Mouse (Mus musculus) gastrocnemius, adult 18-20 months (tissue): Measurements from ENCODE around the gene Mrto4. TPM values are rescaled to one million over a fixed set of nuclear protein-coding genes. Genes with fewer than 3 reads are reported as not detected.

Experiments used
- microRNA-seq: library from miRNA; unstranded; fragments of <30 nt; microRNA quantifications from one replicate; pipeline ENCODE4 v1.2.0, GENCODE M21; 2021
- total RNA-seq, 2 experiments: library from RNA; stranded (reverse); gene quantifications; 2 replicates each; pipeline ENCODE4 v1.2.3; 2021

Mrto4 gene
- total RNA-seq, 2 experiments from 2014 or later = 30.5 to 31.4 TPM

Small RNA genes within 50 kb of the gene (microRNA-seq; reads per million reads assigned to microRNA genes)
- not detected for gene Gm24245
- not detected for gene Gm25732

Other genes with a start within 250 kb of the Mrto4 start
- gene Minos1, start 221.5 kb downstream of the Mrto4 start, total RNA-seq = 100 to 1,000 TPM; 310 to 342 TPM
- 100 to 1,000 TPM; 416 to 422 TPM for gene Capzb, start 159.7 kb downstream of the Mrto4 start, total RNA-seq
- gene Pqlc2, start 41.9 kb downstream of the Mrto4 start, total RNA-seq = 1 to 10 TPM; 5.6 to 7.8 TPM
- gene Akr7a5, start 41.8 kb downstream of the Mrto4 start, total RNA-seq = 10 to 100 TPM; 32.5 to 34.9 TPM
- gene Emc1, start within 50 bp of the Mrto4 start, total RNA-seq = 10 to 100 TPM; 28.7 to 32.7 TPM
- gene Ubr4, start within 50 bp of the Mrto4 start, total RNA-seq = 100 to 1,000 TPM; 109 to 115 TPM
- 1 to 10 TPM; 1.4 to 2.4 TPM for gene Iffo2, start 178.0 kb upstream of the Mrto4 start, total RNA-seq